Mouse (Mus musculus): Measurements from ENCODE around the gene Bag1. TPM values are rescaled to one million over a fixed set of nuclear protein-coding genes. Genes with fewer than 3 reads are reported as not detected.
"Not testable (repeated sequence)": the region's sequence is repeated elsewhere in the genome, so short reads cannot be mapped to it uniquely, and the experiment has no call there.

The Bag1 gene
- total RNA-seq, 2 experiments from 2014 or later: 152 to 153 TPM

DNA sequence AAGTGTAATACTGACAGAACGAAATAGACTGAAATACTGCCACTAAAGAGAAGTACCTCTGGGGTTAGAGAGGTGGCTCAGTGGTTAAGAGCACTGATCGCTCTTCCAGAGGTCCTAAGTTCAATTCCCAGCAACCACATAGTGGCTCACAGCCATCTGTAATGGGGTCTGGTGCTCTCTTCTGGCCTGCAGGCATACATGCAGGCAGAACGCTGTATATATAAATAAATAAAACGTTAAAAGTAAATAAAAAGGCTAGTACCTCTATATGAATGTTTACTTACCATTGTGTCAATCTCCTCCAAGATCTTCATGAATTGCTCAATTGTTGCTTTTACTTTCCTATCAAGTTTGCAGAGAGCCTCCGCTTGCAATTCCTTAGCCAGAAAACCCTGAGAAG lies 9.3 kb downstream of the Bag1 start:
- intact Hi-C loops (cut with DNase I): no loop called here
- no peak for DNase-seq

DNA sequence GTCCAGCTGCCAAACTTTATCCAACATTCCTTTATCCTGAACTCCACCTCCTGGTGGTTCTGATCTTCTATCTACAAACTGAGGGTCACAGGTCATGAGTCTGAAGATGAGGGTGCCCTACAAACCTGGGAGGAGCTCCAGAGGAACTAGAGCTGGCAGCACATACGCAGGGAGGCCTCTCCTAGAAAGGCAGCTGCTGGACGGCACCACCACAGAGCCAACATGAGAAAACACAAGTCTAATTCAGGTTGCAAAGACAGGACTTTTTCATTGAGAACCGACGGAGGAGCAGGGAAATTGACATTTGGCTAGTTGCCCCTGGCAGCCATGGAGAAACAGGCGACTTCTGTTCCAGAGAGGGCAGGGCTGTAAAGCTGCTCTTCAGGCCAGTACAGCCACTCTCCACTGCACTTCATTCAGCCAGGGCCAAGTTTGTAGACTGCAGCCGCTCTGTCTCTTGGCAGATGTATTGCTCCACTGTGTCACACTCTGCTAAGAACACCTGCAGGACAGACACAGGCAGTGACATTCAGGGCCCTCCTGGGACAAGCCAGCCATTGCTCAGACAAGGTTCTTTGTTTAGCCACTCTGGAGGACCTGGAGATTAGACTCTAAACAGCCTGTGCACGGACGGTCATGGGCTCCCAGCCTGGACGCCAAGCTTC lies 11.8 kb downstream of the Bag1 start:
- DNase-seq: peak; percentile 82
- intact Hi-C loops (cut with DNase I): no loop called here

DNA sequence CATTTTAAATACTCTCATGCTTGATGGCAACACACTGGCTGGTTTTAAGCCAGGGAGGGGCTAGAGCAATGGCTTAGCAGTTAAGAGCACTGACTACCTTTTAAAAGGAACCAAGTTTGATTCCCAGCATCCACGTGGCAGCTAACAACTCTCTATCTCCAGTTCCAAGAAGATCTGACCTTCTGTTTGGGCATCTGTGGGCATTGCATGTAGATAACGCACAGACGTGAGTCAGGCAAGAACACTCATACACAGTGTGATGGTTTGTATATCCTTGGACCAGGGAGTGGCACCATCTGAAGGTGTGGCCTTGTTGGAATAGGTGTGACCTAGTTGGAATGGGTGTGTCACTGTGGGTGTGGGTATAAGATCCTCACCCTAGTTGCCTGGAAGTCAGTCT lies 13.7 kb downstream of the Bag1 start:
- intact Hi-C loops (cut with DNase I); DNase-seq: not testable (repeated sequence)

DNA sequence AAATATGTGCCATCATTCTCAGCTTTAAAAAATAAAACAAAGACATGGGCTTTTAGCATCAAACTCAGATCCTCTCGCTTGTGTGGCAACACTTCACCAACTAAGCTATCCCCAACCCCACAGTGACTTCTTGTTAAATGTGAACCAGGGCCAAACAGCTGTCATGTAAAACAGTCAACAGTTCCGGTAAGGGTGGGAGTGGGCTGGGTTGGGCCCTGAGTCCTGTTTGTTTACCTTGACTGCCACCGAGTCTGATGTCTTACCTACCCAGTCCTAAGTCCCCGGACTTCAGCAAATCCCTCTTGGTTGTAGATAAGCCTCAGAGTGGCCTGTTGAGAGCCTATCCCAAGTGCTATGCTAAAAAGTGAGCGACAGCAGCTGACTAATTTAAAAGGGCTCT lies 14.4 kb downstream of the Bag1 start:
- DNase-seq: no peak
- intact Hi-C loops (cut with DNase I): no loop called here

DNA sequence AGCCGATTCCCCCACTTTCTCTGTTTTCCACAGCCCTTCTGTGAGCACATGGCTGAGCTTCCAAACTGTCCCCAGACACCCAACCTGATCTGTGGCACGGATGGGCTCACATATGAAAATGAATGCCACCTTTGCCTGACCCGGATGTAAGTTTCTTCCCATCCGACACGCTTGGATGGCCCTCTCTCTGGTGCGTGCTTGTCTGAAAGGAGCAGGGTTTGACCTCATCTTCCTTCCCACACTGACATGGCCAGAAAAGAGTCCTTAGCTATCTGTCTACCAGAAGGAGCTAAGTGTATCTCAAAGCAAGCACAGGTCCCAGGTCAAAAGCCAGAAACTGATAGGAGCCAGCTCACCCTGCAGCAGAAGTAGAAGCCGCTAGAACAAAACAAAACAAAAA lies 19.0 kb downstream of the Bag1 start:
- no peak for DNase-seq
- intact Hi-C loops (cut with DNase I): no loop called here

DNA sequence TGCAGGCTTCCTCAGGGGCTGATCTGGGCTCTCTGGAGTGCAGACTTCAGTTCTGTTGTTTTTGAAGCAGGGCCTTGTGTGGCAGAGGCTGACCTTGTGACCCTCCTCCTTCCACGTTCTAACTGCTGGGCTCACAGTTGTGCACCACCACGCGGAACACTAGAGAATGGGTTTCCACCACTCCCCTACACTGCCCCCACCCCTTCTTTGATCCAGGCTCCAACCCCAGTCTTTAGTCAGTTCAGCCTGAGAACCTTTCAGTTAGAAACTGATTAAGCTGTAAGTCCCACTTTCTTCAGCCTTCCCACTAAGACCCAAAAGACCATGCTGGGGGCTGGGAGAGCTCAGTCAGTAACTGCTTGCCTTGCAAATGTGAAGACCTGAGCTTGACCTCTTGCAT lies 22.5 kb downstream of the Bag1 start:
- DNase-seq: no peak
- intact Hi-C loops (cut with DNase I): no loop called here

DNA sequence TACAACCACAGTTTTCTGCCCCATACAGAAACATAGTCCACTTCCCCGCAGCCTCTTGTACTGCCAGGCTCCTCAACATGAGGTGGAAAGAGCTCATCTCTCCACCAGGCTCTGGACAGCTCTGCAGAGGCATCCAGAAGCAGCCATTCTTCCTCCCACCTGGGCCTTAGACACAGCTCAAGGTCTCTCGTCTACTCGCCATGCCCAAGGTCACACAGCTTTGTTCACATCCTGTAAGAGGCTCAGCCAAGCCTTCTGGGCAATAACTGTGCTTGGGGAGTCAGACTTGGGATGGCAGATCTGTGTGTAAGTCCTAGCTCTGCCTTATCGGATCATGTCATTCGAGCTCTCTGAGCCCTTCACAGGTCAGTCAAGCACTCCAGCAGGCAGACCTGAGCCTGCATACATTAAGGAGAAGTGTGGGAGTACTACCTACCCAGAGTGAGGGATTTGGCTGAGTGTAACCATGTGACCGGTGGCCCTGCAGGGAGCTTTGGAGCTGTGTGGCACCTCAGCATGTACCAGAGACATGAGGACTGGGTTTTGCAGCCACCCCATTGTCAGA lies 24.9 kb downstream of the Bag1 start:
- DNase-seq: no peak
- intact Hi-C loops (cut with DNase I): no loop called here

DNA sequence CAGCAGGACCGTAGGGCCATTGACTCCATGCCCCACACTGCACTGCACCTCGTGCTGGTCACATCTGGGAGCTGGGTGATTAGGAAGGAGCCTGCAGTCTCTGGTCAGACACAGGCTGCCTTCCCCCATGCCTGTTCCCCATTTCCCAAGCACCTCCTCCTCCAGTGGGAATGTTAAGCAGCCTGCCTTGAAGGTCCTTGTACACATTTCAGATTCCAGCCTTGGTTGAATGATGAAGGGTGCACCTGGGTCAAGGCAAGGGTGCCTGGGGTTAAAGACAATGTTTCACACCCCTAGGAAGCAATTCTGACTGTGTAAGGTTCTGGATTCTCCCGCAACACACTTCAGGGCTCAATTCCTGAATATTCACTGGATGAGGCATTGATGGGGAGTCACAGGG lies 26.8 kb downstream of the Bag1 start:
- intact Hi-C loops (cut with DNase I): no loop called here

DNA sequence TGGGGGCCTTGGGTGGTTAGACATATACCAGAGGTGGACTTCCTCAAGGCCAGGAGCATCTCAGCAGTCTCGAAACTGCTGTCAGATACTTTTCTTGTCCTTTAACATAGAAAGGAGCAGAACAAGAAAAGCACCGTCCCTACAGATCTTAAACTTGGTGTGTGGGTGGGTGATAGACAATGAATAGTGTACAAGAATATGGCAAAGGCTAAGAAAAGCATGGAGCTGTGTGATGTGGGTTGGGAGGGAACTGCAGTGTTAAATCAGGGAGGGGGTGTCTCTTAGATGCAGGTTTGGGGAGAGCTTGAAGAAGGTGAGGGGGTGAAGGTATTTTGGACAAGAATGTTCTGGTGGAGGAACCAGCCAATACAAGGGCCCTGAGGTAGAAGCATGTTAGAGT lies 27.5 kb downstream of the Bag1 start:
- intact Hi-C loops (cut with DNase I): no loop called here
- no peak for DNase-seq

More for the DNA sequence above, 26.8 kb downstream of the Bag1 start:
- DNase-seq: no peak

DNA sequence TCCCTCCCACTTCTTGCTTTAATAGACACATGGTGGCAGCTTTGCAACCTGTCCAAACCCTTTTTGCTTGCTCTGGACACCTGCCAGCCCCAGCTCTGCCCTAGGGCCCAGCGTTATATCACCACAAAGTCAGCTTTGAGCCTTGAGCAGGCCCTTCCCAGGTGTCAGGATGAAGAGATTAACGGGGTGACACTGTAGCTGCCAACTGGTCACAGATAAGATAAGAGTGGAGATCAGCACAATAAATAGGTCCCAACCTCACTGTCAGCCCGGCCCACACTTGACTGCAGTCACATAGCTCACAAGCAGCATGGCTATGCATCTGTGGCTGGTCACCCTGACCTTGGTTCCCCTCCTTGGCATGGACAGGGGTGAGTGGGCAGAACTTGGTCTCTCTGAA lies 28.3 kb downstream of the Bag1 start, which contains the start of gene Spink4:
Spink4 (plus strand) TSS at position 268 of the 400 bp plus-strand sequence.
- intact Hi-C loops (cut with DNase I): no loop called here
- peak; percentile 29 for DNase-seq

DNA sequence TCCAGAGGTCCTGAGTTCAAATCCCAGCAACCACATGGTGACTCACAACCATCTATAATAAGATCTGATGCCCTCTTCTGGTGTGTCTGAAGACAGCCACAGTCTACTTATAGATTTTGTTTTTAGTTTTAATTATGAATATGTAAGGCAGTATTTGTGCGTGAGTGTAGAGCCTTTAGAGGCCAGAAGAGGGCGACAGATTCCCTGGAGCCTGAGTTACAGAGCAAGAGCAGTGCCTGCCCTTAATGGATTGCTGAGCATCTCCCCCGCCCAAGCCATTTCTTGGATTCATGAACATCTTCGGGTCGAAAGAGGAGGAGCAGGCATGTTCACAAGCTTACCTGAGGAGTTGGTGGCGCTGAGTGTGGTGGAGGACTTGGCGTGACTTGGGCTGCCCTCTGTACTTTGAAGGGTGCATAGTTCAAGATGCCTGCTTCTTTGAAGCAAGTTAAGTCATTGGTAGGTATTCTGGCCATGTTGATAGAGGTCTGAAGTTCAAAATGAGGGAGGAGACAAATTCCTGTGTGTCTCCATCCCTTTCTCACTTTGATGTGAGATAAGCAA lies 31.4 kb downstream of the Bag1 start:
- no peak for DNase-seq
- intact Hi-C loops (cut with DNase I): no loop called here

DNA sequence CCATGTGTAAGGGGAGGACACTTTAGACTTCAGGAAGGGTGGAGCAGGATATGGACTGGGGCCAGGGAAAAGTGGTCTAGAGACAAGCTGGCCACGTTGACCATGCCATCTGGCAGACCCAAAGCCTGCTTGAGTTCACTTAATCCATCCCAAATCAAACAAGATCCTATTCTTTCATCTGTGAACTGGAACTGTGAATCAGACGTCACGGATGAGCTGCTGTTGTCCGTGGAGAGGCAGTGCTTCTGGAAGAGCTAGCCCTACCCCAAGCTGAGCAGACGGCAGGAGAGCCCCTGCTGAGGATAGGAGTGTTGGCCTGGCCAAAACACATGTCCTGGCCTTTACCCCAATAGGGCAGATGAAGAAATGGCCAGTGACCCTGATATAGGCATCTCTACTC lies 32.1 kb downstream of the Bag1 start:
- intact Hi-C loops (cut with DNase I): no loop called here
- DNase-seq: peak; percentile 24

DNA sequence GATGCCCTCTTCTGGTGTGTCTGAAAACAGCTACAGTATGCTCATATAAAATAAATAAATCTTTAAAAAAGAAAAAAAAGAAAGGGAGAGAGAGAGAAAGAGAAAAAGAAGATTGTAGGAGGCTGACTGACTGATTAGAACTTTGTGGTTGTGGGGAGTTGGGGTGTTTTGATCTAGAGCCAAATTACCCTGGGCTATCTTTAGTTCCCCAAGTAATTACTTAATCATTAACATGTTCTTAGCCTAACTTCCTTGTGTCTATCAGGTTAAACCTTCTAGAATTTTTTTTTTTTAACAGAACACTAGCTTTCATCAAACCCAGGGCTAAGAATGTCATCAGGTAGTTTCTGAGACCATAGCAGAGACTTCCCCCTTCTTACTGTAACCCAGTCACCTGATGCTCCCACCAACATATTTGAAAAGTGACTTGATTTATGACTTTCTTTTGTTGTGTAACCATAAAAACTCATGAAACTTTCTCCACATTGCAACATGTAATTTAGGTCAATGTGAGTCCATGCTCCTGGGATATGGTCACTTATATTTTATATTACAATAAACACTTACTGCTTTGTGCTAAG lies 33.7 kb downstream of the Bag1 start:
- no peak for DNase-seq
- intact Hi-C loops (cut with DNase I): no loop called here

DNA sequence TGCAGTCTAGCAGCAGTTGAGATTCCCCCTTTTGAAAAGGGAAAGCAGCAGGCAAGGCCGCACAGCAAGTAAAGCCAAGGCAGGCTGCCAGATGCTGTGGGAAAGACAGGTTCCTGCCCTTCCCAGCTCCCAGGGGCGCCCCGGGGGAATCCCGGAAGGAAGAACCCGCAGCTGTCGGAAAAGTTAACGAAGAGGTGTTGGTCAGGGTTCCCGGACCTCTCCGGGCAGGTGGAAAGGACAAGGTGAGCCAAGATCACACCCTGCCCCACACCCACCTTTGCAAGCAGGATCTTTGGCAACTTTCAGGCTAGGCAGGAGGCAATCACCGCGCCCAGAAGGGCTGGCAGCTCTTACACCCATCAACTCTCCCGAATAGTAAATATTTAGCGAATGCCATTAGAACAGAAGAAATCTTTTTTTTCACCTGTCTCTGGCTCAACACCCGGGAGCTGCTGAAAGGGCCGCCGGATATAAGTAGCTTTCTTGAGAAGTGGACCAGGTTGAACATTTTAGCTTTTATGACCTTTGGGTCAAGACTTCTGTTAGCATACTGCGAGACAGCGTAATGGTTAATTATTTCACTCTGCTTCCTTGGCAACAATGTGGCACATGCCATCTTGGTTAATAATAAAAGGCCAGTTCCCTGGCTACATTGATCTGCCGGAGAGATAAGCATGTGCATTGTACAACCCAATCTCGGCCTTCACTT lies 39.7 kb downstream of the Bag1 start:
- intact Hi-C loops (cut with DNase I): no loop called here
- DNase-seq: peak; percentile 59

DNA sequence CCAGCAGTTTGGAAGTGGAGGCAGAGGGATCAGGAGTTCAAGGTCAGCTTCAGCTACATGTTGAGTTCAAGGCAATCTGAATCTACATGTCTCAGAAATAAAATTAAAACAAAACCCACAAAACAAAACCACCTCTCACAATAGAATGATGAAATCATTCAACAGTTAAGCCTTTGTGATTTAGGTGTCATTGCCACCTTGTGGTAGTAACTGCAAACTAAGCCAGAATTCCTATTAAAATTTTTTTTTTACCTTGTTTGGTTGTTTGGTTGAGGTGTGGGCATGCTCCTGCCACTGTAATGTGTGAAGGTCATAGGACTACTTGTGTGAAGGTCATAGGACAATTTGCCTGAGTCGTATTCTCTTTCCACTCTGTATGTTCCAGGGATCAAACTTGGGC lies 41.8 kb downstream of the Bag1 start:
- intact Hi-C loops (cut with DNase I): no loop called here

DNA sequence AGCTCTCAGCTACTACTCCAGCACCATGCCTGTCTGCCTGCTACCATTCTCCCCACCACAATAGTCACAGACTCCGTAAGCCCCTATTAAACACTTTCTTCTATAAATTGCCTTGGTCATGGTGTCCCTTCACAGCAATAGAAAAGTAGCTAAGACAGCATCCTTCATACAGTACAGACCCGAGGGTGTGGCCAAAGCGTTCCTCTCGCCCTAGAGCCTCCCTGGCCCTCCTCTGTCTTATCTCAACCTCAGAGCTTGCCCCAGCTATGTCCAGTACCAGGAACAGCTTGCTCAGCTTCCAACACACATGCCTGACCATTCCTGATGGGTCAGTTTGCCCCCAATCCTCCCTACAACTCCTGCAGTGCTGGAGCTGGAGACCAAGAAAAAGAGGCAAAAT lies 47.5 kb downstream of the Bag1 start:
- no peak for DNase-seq
- intact Hi-C loops (cut with DNase I): no loop called here

More for the DNA sequence above, 41.8 kb downstream of the Bag1 start:
- no peak for DNase-seq

DNA sequence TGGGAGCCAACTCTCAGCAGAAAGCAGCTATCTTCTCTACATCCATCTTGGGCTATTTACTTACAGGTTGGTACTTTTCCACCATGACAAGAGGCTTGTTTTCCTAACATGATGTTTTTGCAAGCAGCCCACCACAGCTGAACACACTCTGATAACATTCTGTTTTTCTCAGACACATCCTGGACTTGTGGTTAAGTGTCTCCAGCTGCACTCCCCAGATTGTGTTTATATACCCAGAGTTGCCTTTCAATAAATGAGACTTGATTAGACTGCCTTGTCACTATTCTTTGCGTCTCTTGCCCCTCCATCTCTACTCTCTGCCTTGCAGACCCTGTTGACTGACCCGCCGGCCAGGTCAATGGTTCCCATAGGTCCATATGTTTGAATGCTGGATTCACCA lies 48.0 kb downstream of the Bag1 start:
- intact Hi-C loops (cut with DNase I): no loop called here
- DNase-seq: no peak

DNA sequence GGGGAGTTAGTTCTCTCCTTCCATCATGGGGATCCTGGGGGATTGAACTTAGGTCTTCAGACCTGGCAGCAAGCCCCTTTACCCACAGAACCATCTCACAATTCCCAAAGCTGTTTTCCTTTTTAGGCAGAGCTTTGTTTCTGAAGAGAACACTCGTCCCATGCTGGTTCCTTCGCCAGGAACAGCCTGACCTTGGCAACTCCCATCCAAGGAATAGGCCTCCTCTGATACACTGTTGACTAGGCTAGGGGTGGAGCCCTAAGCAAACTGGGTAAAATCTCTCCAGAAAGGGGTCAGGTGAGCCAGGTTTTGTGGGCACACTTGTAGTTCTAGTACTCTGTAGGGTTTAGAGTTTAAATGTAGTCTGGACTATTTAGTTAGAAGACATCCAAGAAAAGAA lies 48.8 kb downstream of the Bag1 start:
- no peak for DNase-seq
- intact Hi-C loops (cut with DNase I): no loop called here

DNA sequence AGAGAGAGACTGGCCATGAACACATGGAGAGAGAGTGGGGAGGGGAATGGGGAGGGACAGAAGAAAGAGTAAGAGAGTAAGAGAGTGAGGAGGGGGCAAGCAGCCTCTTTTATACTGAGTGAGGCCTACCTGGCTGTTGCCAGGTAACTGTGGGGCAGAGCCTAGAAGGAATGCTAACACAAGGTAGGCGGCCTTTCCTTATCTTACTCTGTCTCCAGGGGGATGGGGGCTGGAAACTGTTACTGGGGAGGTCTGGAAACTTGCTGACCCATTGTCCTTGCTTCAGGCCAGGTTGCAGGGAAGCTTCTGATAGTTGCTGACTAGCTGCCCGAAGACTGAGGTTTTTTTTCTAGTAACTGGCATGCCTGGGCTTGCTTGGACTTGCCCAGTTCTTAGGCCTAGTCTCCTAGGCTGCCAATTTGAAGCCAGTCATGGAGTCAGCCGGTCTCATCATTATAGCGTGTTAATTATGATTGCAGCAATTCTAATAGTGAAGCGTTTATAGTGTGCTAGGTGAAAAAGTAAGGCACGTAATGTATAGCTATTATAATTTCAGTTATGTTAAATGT lies 49.5 kb downstream of the Bag1 start:
- DNase-seq: no peak
- intact Hi-C loops (cut with DNase I): no loop called here

DNA sequence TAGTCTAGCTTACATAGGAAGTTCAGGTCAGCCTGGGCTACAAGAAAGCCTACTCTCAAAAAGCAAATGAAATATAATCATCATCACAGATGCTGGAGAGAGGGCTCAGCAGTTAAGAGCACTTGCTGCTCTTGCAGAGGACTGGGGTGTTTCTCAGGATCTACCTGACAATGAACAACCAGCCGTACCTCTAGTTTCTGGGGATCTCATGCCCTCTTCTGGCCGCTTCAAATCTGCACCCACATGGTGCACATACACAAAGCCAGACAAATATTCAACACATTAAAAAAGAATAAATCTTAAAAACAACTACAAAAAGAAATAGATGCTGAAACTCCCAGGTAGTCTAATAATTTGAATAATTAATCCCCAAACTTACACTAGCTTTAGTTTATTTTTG lies 52.4 kb downstream of the Bag1 start:
- no peak for DNase-seq
- intact Hi-C loops (cut with DNase I): no loop called here

DNA sequence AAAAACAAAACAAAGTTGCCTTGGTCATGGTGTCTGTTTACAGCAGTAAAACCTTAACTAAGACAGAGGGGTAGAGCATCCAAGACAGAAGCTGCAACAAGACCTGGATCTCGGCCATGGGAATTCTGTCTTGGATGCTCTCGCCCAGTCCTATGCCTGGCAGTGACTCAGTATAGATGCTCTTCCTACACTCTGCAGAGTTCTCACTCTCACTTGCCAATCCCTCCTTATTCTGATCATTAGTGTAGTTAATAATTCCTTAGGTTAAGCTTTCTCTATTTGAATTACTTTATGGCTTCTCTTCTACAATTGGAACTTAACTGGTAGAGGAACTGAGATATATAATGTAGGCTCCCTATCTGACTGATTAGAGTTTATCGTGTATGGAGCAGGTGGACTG lies 53.0 kb downstream of the Bag1 start:
- no peak for DNase-seq
- intact Hi-C loops (cut with DNase I): no loop called here
